14 mouse cellular contexts compared by ENCODE assay signal in genomic region chr7:44636684-44637083, GRCm38 (mm10). TPM values are rescaled to one million over a fixed set of nuclear protein-coding genes. Genes with fewer than 3 reads are reported as not detected.
"Had no signal": no experiment of that assay in that cellular context is flagged by ENCODE, and none has a peak within 500 bp of the region (broad histone marks: within the 10 kb centered on the region; RNA-seq: fewer than 3 reads in every experiment).

No protein-coding gene starts in this region.

- DNase-seq: kidney, adult 8-10 months; kidney, postnatal 25 days; layer of hippocampus, adult 9-11 months; layer of hippocampus, postnatal 36 days; lung, adult 2 months; lung, postnatal 10 days; lung, postnatal 4 days; midbrain, embryonic 14.5 days; retina, postnatal 1 day; thymus, postnatal 36 days had no signal

- ATAC-seq: inflammation-experienced regulatory T-cells, adult 6 months; intestine, postnatal 0 days had no signal

RNA-seq across cellular contexts. Expression of gene Myh14, which starts 34.0 kb away (rescaled TPM):
- total RNA-seq: megakaryocyte, adult 5-6 weeks; neutrophil, adult 5-6 weeks had no signal
